Mouse (Mus musculus): ENCODE results near the gene Phf7.

DNA sequence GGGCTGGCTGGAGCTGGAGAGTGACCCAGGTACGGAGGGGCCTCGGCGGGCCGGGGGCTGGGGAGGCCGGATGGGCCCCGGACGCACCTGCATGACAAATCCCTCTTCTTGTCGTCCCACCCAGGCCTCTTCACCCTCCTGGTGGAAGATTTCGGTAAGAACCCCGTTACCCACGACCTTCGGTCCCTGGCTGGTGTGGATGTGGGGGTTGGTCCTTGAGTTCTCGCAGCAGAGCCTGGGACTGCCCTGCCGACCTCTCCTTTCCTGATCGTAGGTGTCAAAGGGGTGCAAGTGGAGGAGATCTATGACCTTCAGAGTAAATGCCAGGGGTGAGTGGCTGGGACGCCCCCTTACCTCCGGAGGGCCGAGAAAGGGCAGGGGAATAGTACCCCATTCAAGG, 509 bp upstream of the Phf7 start:
- TF ChIP-seq CTCF (IDR thresholded peaks at IDR 0.05; ENCODE audit: low read depth) (peak; percentile 16; the same call in 1 of the 2 replicates), EP300 (IDR thresholded peaks at IDR 0.05; ENCODE audit: low read depth) (no peak)

Data from liver, postnatal 0 days (tissue).